Mouse (Mus musculus) embryonic facial prominence, embryonic 10.5 days (tissue): ENCODE measurements at regions not wholly inside any gene's neighbourhood (a gene's known extent, or its start where the extent isn't known, plus 50 kb on each side); places are given as distances from the start of the nearest gene placed in this dataset.

Experiments
- DNase-seq: peaks from one replicate; pipeline ENCODE4 v3.0.0-alpha.2; 2017; ENCODE audit warnings: low spot score
- H3K27ac ChIP-seq: fragments of 300-500 bp; sonication (generic); replicated peaks from 2 replicates; pipeline ENCODE4 v1.5.1; 2016; ENCODE audit warnings: mild to moderate bottlenecking
- H3K27me3 ChIP-seq: fragments of 300-500 bp; sonication (generic); replicated peaks from 2 replicates; pipeline ENCODE4 v1.6.1; 2016; ENCODE audit warnings: low read depth, mild to moderate bottlenecking; ENCODE audit not compliant: poor library complexity, severe bottlenecking
- H3K36me3 ChIP-seq: fragments of 300-500 bp; sonication (generic); replicated peaks from 2 replicates; pipeline ENCODE4 v1.6.1; 2016; ENCODE audit warnings: mild to moderate bottlenecking, moderate library complexity
- H3K4me1 ChIP-seq: fragments of 300-500 bp; sonication (generic); 2 replicates; pipeline ENCODE4 v1.6.1; 2016
- H3K4me3 ChIP-seq: fragments of 300-500 bp; sonication (generic); 2 replicates; pipeline ENCODE4 v1.5.1; 2016; ENCODE audit warnings: mild to moderate bottlenecking, moderate library complexity
- H3K9me3 ChIP-seq: fragments of 300-500 bp; sonication (generic); 2 replicates; pipeline ENCODE4 v1.6.1; 2016; ENCODE audit warnings: mild to moderate bottlenecking
- WGBS: fragments of 180-500 bp; shearing (Covaris S2); methylation state at CpG from one replicate; pipeline ENCODE4 v1.1.7; 2016; 5-methylcytosine and 5-hydroxymethylcytosine counted together

DNA sequence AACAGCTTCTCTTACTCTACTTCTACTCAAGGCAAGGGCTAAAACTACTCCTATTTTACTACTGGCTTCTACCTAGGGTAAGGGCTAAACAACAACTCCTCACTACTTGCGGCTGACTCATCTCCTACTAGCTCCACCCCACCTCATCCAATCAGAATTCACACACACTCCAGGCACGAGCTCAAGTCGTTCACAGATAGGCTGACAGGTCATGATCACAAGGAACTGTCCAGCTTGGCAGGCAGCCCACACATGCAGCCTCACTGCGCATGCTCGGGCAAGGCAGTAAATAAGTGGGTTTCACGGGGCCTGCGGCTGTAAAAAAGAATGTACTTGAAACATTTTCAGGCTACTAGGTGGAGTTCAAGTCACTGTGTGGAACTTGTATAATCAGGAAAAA, 197.6 kb downstream of the Ccdc50 start:
- Histone ChIP-seq H3K27me3 (no peaks in the 10 kb centered on the region), H3K4me1 (no peaks in the 10 kb centered on the region), H3K27ac (no peak overlapping the region), H3K36me3 (no peaks in the 10 kb centered on the region), H3K4me3 (no peak overlapping the region), H3K9me3 (no peaks in the 10 kb centered on the region)
- peak; percentile 12 for DNase-seq
- WGBS, result 57% methylated on average over 7 of the region's 7 CpGs

DNA sequence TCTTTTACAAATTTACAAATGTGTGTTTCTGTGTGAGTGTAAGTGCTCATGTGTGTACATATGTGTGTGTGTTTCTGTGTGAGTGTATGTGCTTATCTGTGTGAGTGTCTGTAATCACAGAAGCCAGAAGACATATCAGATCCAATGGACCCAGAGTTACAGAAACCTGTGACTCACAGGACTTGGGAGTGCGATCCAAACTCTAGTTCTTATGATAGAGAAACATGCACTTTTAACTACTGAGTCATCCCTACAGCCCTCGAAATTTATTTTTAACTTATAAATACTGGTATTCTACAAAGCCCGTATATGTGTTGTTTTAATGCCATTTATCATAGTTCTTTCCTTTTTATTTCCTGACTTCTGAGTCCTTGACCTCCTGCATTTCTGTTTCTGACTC, 220.7 kb downstream of the Ccdc50 start:
- Histone ChIP-seq H3K27me3 (no peaks in the 10 kb centered on the region), H3K9me3 (no peaks in the 10 kb centered on the region), H3K36me3 (no peaks in the 10 kb centered on the region), H3K4me1 (no peaks in the 10 kb centered on the region), H3K27ac (no peak overlapping the region), H3K4me3 (no peak overlapping the region)
- 93% methylated on average over 3 of the region's 3 CpGs for WGBS
- no peak for DNase-seq

DNA sequence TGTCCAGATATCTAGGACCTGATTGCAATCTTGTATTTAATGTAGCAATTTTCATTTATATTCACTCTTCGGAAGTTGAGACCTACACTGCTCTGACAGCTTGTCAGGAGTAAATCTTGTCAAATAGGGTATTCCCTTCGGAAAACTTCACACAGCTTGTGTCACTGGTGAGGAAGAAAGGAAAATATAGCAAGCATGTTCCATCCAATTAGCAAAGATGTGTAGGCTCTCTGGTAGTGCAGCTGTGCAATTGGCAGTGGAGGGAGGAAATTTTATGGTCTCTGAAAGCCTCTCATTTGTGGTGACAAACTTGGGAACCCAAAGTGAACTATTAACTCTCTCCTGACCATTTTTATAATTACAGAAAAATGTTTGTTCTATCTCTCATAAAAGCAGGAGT, 252.6 kb downstream of the Ccdc50 start:
- Histone ChIP-seq H3K9me3 (no peaks in the 10 kb centered on the region), H3K36me3 (no peaks in the 10 kb centered on the region), H3K27me3 (no peaks in the 10 kb centered on the region), H3K4me1 (no peaks in the 10 kb centered on the region), H3K4me3 (no peak overlapping the region), H3K27ac (no peak overlapping the region)
- WGBS, result 74% methylated on average over 2 of the region's 2 CpGs
- DNase-seq, result no peak

DNA sequence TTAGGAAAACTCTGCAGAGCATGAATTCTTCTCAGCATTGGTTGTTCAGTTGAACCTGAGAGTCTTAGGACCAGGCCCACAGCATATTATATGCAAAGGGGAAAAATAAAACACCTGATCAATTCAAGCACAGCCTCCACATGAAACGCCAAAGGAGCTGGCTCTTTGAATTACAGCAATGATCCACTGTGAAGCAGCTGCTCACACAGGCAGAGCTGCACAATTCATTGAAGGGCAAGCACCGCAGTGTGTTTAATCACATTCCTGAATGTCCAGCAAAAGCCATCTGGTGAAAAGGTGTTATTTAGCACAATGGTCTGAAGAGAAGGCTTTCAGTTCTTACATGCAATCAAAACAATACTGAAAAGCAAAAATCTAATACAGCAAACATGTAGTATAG, 289.6 kb downstream of the Ccdc50 start:
- Histone ChIP-seq H3K27ac (no peak overlapping the region), H3K4me3 (no peak overlapping the region), H3K4me1 (no peaks in the 10 kb centered on the region), H3K27me3 (no peaks in the 10 kb centered on the region), H3K9me3 (no peaks in the 10 kb centered on the region), H3K36me3 (no peaks in the 10 kb centered on the region)
- DNase-seq, result no peak
- WGBS, result 71% methylated on average over 2 of the region's 2 CpGs

DNA sequence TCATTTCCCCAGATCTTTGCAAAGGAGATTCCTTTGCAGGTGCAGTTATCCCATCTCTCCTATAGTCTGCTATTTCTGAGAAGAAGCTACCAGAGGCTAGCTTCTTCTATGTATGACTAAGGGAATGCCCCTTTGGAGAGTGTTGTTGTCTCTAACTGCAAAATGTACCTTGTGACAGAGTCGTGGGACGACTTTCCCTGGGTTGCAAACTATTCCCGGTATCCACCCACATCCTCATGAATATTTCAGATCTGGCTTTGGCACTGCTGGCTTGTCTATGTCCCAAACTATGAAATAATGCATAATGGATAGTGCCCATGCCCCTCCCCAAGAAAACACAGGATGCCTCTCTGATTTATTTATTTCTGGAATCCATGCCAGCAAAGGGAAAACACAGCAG, 294.3 kb downstream of the Ccdc50 start:
- 83% methylated on average over 3 of the region's 3 CpGs for WGBS
- no peak overlapping the region for H3K4me3 ChIP-seq
- H3K36me3 ChIP-seq, result no peaks in the 10 kb centered on the region
- no peaks in the 10 kb centered on the region for H3K27me3 ChIP-seq
- no peaks in the 10 kb centered on the region for H3K4me1 ChIP-seq
- no peak for DNase-seq
- no peak overlapping the region for H3K27ac ChIP-seq
- H3K9me3 ChIP-seq, result no peaks in the 10 kb centered on the region

DNA sequence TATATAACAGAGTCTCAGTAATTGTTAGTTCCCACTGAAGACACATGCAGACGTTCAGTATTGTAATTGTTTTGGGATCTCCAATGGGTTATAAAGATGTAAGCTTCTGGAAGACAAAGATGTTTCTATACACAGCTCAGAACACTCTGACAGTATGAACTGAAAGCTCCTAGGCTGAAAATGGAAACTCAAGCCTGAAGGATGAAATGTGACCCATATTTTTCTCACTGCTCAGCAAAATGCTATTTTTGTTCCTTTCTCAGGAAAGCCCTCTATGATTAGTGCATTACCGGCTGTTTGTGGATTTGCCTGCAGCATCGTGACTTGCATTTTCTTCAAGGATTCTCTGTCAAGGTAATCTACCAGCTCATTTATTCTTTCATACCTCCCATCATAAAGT, 295.2 kb downstream of the Ccdc50 start:
- Histone ChIP-seq H3K4me1 (no peaks in the 10 kb centered on the region), H3K4me3 (no peak overlapping the region), H3K36me3 (no peaks in the 10 kb centered on the region), H3K9me3 (no peaks in the 10 kb centered on the region), H3K27me3 (no peaks in the 10 kb centered on the region), H3K27ac (no peak overlapping the region)
- 75% methylated on average over 3 of the region's 3 CpGs for WGBS
- no peak for DNase-seq

DNA sequence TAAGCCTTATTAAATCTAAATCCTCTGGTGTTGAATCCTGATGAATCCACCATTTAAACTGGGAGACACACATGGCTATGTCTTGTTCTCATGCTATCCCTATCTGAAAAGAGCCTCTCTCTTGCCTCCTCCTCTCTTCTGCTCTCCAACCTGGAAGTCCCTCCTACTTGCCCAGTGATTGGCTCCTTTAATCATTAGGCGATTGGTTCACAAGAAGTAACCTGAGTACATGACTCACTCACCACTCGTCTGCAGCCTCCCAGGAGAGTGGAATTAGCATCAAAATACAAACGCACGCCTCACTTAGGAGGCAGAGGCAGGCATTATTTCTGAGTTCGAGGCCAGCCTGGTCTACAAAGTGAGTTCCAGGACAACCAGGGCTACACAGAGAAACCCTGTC, 321.3 kb downstream of the Ccdc50 start:
- Histone ChIP-seq H3K4me1 (no peaks in the 10 kb centered on the region), H3K27ac (no peak overlapping the region), H3K27me3 (no peaks in the 10 kb centered on the region), H3K9me3 (no peaks in the 10 kb centered on the region), H3K4me3 (no peak overlapping the region), H3K36me3 (no peaks in the 10 kb centered on the region)
- DNase-seq, result no peak
- WGBS, result 73% methylated on average over 5 of the region's 5 CpGs

DNA sequence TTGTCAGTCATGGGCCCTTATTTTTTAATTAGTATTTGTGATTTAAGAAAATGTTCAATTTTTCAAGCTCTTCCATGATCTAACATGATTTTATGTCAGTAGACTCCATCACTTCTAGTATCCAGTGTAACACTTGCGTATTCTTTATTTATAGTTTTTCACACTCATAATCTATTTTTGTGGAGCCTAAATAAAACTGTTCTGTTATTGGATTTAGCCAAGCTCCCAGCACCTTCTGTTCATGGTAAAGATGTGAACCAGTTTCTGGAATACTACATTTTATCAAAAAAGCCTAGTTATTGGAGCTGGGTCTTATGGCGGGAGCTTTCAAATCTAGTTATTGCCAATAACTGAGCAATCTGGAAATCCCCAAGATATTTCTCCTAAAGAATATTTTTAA, 334.8 kb downstream of the Ccdc50 start:
- no peaks in the 10 kb centered on the region for H3K9me3 ChIP-seq
- H3K27ac ChIP-seq, result no peak overlapping the region
- no peak for DNase-seq
- no peak overlapping the region for H3K4me3 ChIP-seq
- no peaks in the 10 kb centered on the region for H3K36me3 ChIP-seq
- over 99% methylated on average over 2 of the region's 2 CpGs for WGBS
- H3K27me3 ChIP-seq, result no peaks in the 10 kb centered on the region
- no peaks in the 10 kb centered on the region for H3K4me1 ChIP-seq
